Mouse (Mus musculus) embryonic facial prominence, embryonic 15.5 days (tissue): ENCODE results near the gene Ccndbp1. TPM values are rescaled to one million over a fixed set of nuclear protein-coding genes. Genes with fewer than 3 reads are reported as not detected.
"Not testable (repeated sequence)": the region's sequence is repeated elsewhere in the genome, so short reads cannot be mapped to it uniquely, and the experiment has no call there.

Experiments
- ATAC-seq: fragments of 200-750 bp; cut with Nextera tagmentation; 2 replicates; pipeline ENCODE4 v1.8.0; 2017; ENCODE audit warnings: low read depth, moderate TSS enrichment; ENCODE audit not compliant: insufficient number of reproducible peaks, low FRiP score, low TSS enrichment
- H3K27ac ChIP-seq: fragments of 300-500 bp; sonication (generic); replicated peaks from 2 replicates; pipeline ENCODE4 v1.5.1; 2015; ENCODE audit warnings: mild to moderate bottlenecking, inconsistent platforms
- H3K27me3 ChIP-seq: fragments of 300-500 bp; sonication (generic); 2 replicates; pipeline ENCODE4 v1.6.1; 2015; ENCODE audit warnings: inconsistent platforms
- H3K36me3 ChIP-seq: fragments of 300-500 bp; sonication (generic); 2 replicates; pipeline ENCODE4 v1.6.1; 2015; ENCODE audit warnings: mild to moderate bottlenecking, inconsistent platforms
- H3K4me1 ChIP-seq: fragments of 300-500 bp; sonication (generic); 2 replicates; pipeline ENCODE4 v1.6.1; 2015; ENCODE audit warnings: inconsistent platforms
- H3K4me2 ChIP-seq: fragments of 300-500 bp; sonication (generic); replicated peaks from 2 replicates; pipeline ENCODE4 v1.6.1; 2015; ENCODE audit warnings: mild to moderate bottlenecking, inconsistent platforms
- H3K4me3 ChIP-seq: fragments of 300-500 bp; sonication (generic); replicated peaks from 2 replicates; pipeline ENCODE4 v1.5.1; 2015; ENCODE audit warnings: mild to moderate bottlenecking, inconsistent platforms
- H3K9ac ChIP-seq: fragments of 300-500 bp; sonication (generic); 2 replicates; pipeline ENCODE4 v1.6.1; 2015; ENCODE audit warnings: inconsistent platforms
- H3K9me3 ChIP-seq: fragments of 300-500 bp; sonication (generic); replicated peaks from 2 replicates; pipeline ENCODE4 v1.6.1; 2016; ENCODE audit warnings: inconsistent platforms
- WGBS: fragments of 180-500 bp; shearing (Covaris S2); methylation state at CpG from one replicate; pipeline ENCODE4 v1.1.7; 2015; 5-methylcytosine and 5-hydroxymethylcytosine counted together
- polyA plus RNA-seq: library from polyadenylated mRNA; unstranded; fragments of >200 nt; fragmentation: Nextera tagmentation; extraction: Ambion mirVana; gene quantifications from 2 replicates; pipeline ENCODE4 v1.2.1, GENCODE M21; 2015

The Ccndbp1 gene
- 40.2 and 43.8 TPM in 2 replicates for polyA plus RNA-seq

GRCm38 (mm10) chr2:121007925-121008663, at the start of gene Ccndbp1:
Ccndbp1 (plus strand) TSS chr2:121008403.
- Histone ChIP-seq H3K36me3 (peaks cover 10% of the 10 kb centered on the region), H3K4me1 (peaks cover 11% of the 10 kb centered on the region), H3K9me3 (no peaks in the 10 kb centered on the region), H3K4me3 (peak within 1 kb of the TSS; percentile 84), H3K4me2 (peak within 1 kb of the TSS; percentile 78), H3K27ac (0 out of 2 replicates have a peak within 1 kb of the TSS, but pooled peaks have one; percentile 7), H3K27me3 (no peaks in the 10 kb centered on the region), H3K9ac (peak within 1 kb of the TSS; percentile 63)
- WGBS = 2% methylated on average over 34 of the region's 34 CpGs
- ATAC-seq = peak; percentile 96

- 84% methylated on average over 2 of the region's 2 CpGs for WGBS
- Histone ChIP-seq H3K9ac (no peak overlapping the region), H3K4me1 (no peaks in the 10 kb centered on the region), H3K4me3 (no peak overlapping the region), H3K27ac (no peak overlapping the region), H3K36me3 (peaks cover 12% of the 10 kb centered on the region), H3K4me2 (no peak overlapping the region), H3K9me3 (no peaks in the 10 kb centered on the region), H3K27me3 (no peaks in the 10 kb centered on the region)
- ATAC-seq = no peak
Measured at GRCm38 (mm10) chr2:120959363-120959762, 48.8 kb upstream of the Ccndbp1 start.

GRCm38 (mm10) chr2:120959827-120960226, 48.4 kb upstream of the Ccndbp1 start:
- no peak overlapping the region for H3K9ac ChIP-seq
- H3K4me1 ChIP-seq = no peaks in the 10 kb centered on the region
- H3K27me3 ChIP-seq = no peaks in the 10 kb centered on the region
- H3K27ac ChIP-seq = no peak overlapping the region
- H3K9me3 ChIP-seq = no peaks in the 10 kb centered on the region
- peaks cover 10% of the 10 kb centered on the region for H3K36me3 ChIP-seq
- WGBS = 92% methylated on average over 5 of the region's 5 CpGs
- H3K4me2 ChIP-seq = no peak overlapping the region
- no peak overlapping the region for H3K4me3 ChIP-seq
- no peak for ATAC-seq

GRCm38 (mm10) chr2:120960261-120960660, 47.9 kb upstream of the Ccndbp1 start:
- H3K9ac ChIP-seq = no peak overlapping the region
- no peak for ATAC-seq
- H3K27ac ChIP-seq = no peak overlapping the region
- peaks cover 7% of the 10 kb centered on the region for H3K36me3 ChIP-seq
- H3K4me1 ChIP-seq = no peaks in the 10 kb centered on the region
- no peak overlapping the region for H3K4me3 ChIP-seq
- H3K4me2 ChIP-seq = no peak overlapping the region
- H3K27me3 ChIP-seq = no peaks in the 10 kb centered on the region
- WGBS = 95% methylated on average over 1 of the region's 1 CpGs
- no peaks in the 10 kb centered on the region for H3K9me3 ChIP-seq

- Histone ChIP-seq H3K27me3 (no peaks in the 10 kb centered on the region), H3K36me3 (0 out of 2 replicates have a peak, but pooled peaks cover 4% of the 10 kb centered on the region), H3K4me1 (no peaks in the 10 kb centered on the region), H3K4me3 (no peak overlapping the region), H3K27ac (no peak overlapping the region), H3K4me2 (no peak overlapping the region), H3K9ac (no peak overlapping the region), H3K9me3 (no peaks in the 10 kb centered on the region)
- WGBS = 93% methylated on average over 7 of the region's 7 CpGs
- no peak for ATAC-seq
Measured at GRCm38 (mm10) chr2:120963110-120963509, 45.1 kb upstream of the Ccndbp1 start.

GRCm38 (mm10) chr2:120965486-120965885, 42.7 kb upstream of the Ccndbp1 start:
- 93% methylated on average over 3 of the region's 3 CpGs for WGBS

GRCm38 (mm10) chr2:120970045-120970539, 38.1 kb upstream of the Ccndbp1 start:
- no peaks in the 10 kb centered on the region for H3K27me3 ChIP-seq
- H3K4me2 ChIP-seq = peak overlapping the region; percentile 69
- peak overlapping the region; percentile 78 for H3K4me3 ChIP-seq
- no peaks in the 10 kb centered on the region for H3K9me3 ChIP-seq
- peak overlapping the region; percentile 72 for H3K9ac ChIP-seq
- peaks cover 9% of the 10 kb centered on the region; the same call in 1 of the 2 replicates for H3K4me1 ChIP-seq
- 0% methylated on average over 23 of the region's 23 CpGs for WGBS
- peak overlapping the region; percentile 82 for H3K27ac ChIP-seq
- no peaks in the 10 kb centered on the region for H3K36me3 ChIP-seq
- ATAC-seq = peak; percentile 19

More at GRCm38 (mm10) chr2:120965486-120965885, 42.7 kb upstream of the Ccndbp1 start:
- no peaks in the 10 kb centered on the region for H3K27me3 ChIP-seq
- peaks cover 7% of the 10 kb centered on the region; the same call in 1 of the 2 replicates for H3K4me1 ChIP-seq
- H3K9me3 ChIP-seq = no peaks in the 10 kb centered on the region
- H3K4me3 ChIP-seq = no peak overlapping the region
- H3K27ac ChIP-seq = no peak overlapping the region
- no peak for ATAC-seq
- no peak overlapping the region for H3K4me2 ChIP-seq
- H3K36me3 ChIP-seq = no peaks in the 10 kb centered on the region
- no peak overlapping the region for H3K9ac ChIP-seq

GRCm38 (mm10) chr2:120970559-120971080, 37.6 kb upstream of the Ccndbp1 start, which contains the start of gene Ubr1:
Ubr1 (minus strand) TSS chr2:120970715.
- Histone ChIP-seq H3K4me3 (peak within 1 kb of the TSS; percentile 78), H3K9ac (peak within 1 kb of the TSS; percentile 72), H3K36me3 (no peaks in the 10 kb centered on the region), H3K4me1 (peaks cover 9% of the 10 kb centered on the region; the same call in 1 of the 2 replicates), H3K27me3 (no peaks in the 10 kb centered on the region), H3K4me2 (peak within 1 kb of the TSS; percentile 69), H3K27ac (peak within 1 kb of the TSS; percentile 82), H3K9me3 (no peaks in the 10 kb centered on the region)
- ATAC-seq = peak; percentile 85
- WGBS = 0% methylated on average over 39 of the region's 39 CpGs

- Histone ChIP-seq H3K9me3 (no peaks in the 10 kb centered on the region), H3K27ac (no peak overlapping the region), H3K36me3 (no peaks in the 10 kb centered on the region), H3K4me1 (peaks cover 10% of the 10 kb centered on the region; the same call in 1 of the 2 replicates), H3K4me3 (no peak overlapping the region), H3K9ac (no peak overlapping the region), H3K27me3 (no peaks in the 10 kb centered on the region), H3K4me2 (no peak overlapping the region)
- no peak for ATAC-seq
- WGBS = 85% methylated on average over 4 of the region's 4 CpGs
Measured at GRCm38 (mm10) chr2:120971766-120972165, 36.4 kb upstream of the Ccndbp1 start.

GRCm38 (mm10) chr2:120972257-120972656, 35.9 kb upstream of the Ccndbp1 start:
- WGBS = 93% methylated on average over 8 of the region's 8 CpGs
- H3K36me3 ChIP-seq, H3K4me2 ChIP-seq, H3K9me3 ChIP-seq, H3K27me3 ChIP-seq, H3K4me3 ChIP-seq, H3K27ac ChIP-seq, ATAC-seq, H3K9ac ChIP-seq: not testable (repeated sequence)
- H3K4me1 ChIP-seq = peaks cover 13% of the 10 kb centered on the region; the same call in 1 of the 2 replicates

- Histone ChIP-seq H3K4me3 (no peak overlapping the region), H3K9me3 (no peaks in the 10 kb centered on the region), H3K27ac (no peak overlapping the region), H3K4me1 (peaks cover 16% of the 10 kb centered on the region; the same call in 1 of the 2 replicates), H3K36me3 (no peaks in the 10 kb centered on the region), H3K4me2 (no peak overlapping the region), H3K27me3 (no peaks in the 10 kb centered on the region), H3K9ac (no peak overlapping the region)
- 14% methylated on average over 5 of the region's 5 CpGs for WGBS
- no peak for ATAC-seq
Measured at GRCm38 (mm10) chr2:120972964-120973363, 35.2 kb upstream of the Ccndbp1 start.
